Mouse (Mus musculus): ENCODE results near the gene Cdk8. TPM values are rescaled to one million over a fixed set of nuclear protein-coding genes. Genes with fewer than 3 reads are reported as not detected.

The Cdk8 gene
- total and polyA plus RNA-seq, 2 experiments from 2014 or later, result 15.4 to 46.3 TPM

- H3K27ac ChIP-seq (ENCODE audit: low read depth, low read length), result no peak overlapping the region
- 79% methylated on average over 7 of the region's 7 CpGs for WGBS
- ATAC-seq (ENCODE audit: low FRiP score), result no peak
- H3K9me3 ChIP-seq (ENCODE audit: low read length), result no peaks in the 10 kb centered on the region
- H3K4me1 ChIP-seq (ENCODE audit: insufficient read depth, low read length), result no peaks in the 10 kb centered on the region
- no peak overlapping the region for H3K4me2 ChIP-seq (ENCODE audit: low read depth, low read length, poor library complexity, severe bottlenecking)
- DNase-seq (ENCODE audit: low spot score), result no peak
- no peaks in the 10 kb centered on the region for H3K27me3 ChIP-seq (ENCODE audit: insufficient read depth, low read length)
- no peak for TF ChIP-seq CTCF (IDR thresholded peaks at IDR 0.05)
- peaks cover 19% of the 10 kb centered on the region for H3K36me3 ChIP-seq (ENCODE audit: insufficient read depth, low read length)
- no peak overlapping the region for H3K9ac ChIP-seq (replicated peaks; ENCODE audit: low read length, poor library complexity, severe bottlenecking)
- no peak overlapping the region for H3K4me3 ChIP-seq (ENCODE audit: low read depth, low read length)
These were observed 58.9 kb downstream of the Cdk8 start for GRCm38 (mm10) chr5:146289921-146290320.

GRCm38 (mm10) chr5:146290446-146290845 is 59.4 kb downstream of the Cdk8 start:
- Histone ChIP-seq H3K36me3 (ENCODE audit: insufficient read depth, low read length) (peaks cover 19% of the 10 kb centered on the region), H3K9ac (replicated peaks; ENCODE audit: low read length, poor library complexity, severe bottlenecking) (no peak overlapping the region), H3K4me3 (ENCODE audit: low read depth, low read length) (no peak overlapping the region), H3K4me2 (ENCODE audit: low read depth, low read length, poor library complexity, severe bottlenecking) (no peak overlapping the region), H3K9me3 (ENCODE audit: low read length) (no peaks in the 10 kb centered on the region), H3K4me1 (ENCODE audit: insufficient read depth, low read length) (no peaks in the 10 kb centered on the region), H3K27me3 (ENCODE audit: insufficient read depth, low read length) (no peaks in the 10 kb centered on the region), H3K27ac (ENCODE audit: low read depth, low read length) (no peak overlapping the region)
- ATAC-seq (ENCODE audit: low FRiP score) (no peak), DNase-seq (ENCODE audit: low spot score) (no peak)
- TF ChIP-seq CTCF (IDR thresholded peaks at IDR 0.05), result no peak
- WGBS, result 84% methylated on average over 5 of the region's 5 CpGs

GRCm38 (mm10) chr5:146291560-146291959 is 60.5 kb downstream of the Cdk8 start:
- Histone ChIP-seq H3K36me3 (ENCODE audit: insufficient read depth, low read length) (peaks cover 18% of the 10 kb centered on the region), H3K9ac (replicated peaks; ENCODE audit: low read length, poor library complexity, severe bottlenecking) (no peak overlapping the region), H3K4me2 (ENCODE audit: low read depth, low read length, poor library complexity, severe bottlenecking) (no peak overlapping the region), H3K4me1 (ENCODE audit: insufficient read depth, low read length) (no peaks in the 10 kb centered on the region), H3K27ac (ENCODE audit: low read depth, low read length) (no peak overlapping the region), H3K4me3 (ENCODE audit: low read depth, low read length) (no peak overlapping the region), H3K27me3 (ENCODE audit: insufficient read depth, low read length) (no peaks in the 10 kb centered on the region), H3K9me3 (ENCODE audit: low read length) (no peaks in the 10 kb centered on the region)
- no peak for ATAC-seq (ENCODE audit: low FRiP score)
- TF ChIP-seq CTCF (IDR thresholded peaks at IDR 0.05), result no peak
- no peak for DNase-seq (ENCODE audit: low spot score)
- 89% methylated on average over 5 of the region's 5 CpGs for WGBS

- H3K27ac ChIP-seq (ENCODE audit: low read depth, low read length), result no peak overlapping the region
- no peaks in the 10 kb centered on the region for H3K9me3 ChIP-seq (ENCODE audit: low read length)
- H3K4me2 ChIP-seq (ENCODE audit: low read depth, low read length, poor library complexity, severe bottlenecking), result no peak overlapping the region
- TF ChIP-seq CTCF (IDR thresholded peaks at IDR 0.05), result no peak
- H3K4me1 ChIP-seq (ENCODE audit: insufficient read depth, low read length), result no peaks in the 10 kb centered on the region
- WGBS, result 83% methylated on average over 5 of the region's 5 CpGs
- no peaks in the 10 kb centered on the region for H3K27me3 ChIP-seq (ENCODE audit: insufficient read depth, low read length)
- no peak for DNase-seq (ENCODE audit: low spot score)
- H3K9ac ChIP-seq (replicated peaks; ENCODE audit: low read length, poor library complexity, severe bottlenecking), result no peak overlapping the region
- peaks cover 20% of the 10 kb centered on the region for H3K36me3 ChIP-seq (ENCODE audit: insufficient read depth, low read length)
- ATAC-seq (ENCODE audit: low FRiP score), result no peak
- no peak overlapping the region for H3K4me3 ChIP-seq (ENCODE audit: low read depth, low read length)
These were observed 62.1 kb downstream of the Cdk8 start for GRCm38 (mm10) chr5:146292896-146293680.

GRCm38 (mm10) chr5:146293919-146294700 is 63.1 kb downstream of the Cdk8 start:
- H3K4me2 ChIP-seq (ENCODE audit: low read depth, low read length, poor library complexity, severe bottlenecking), result no peak overlapping the region
- H3K27ac ChIP-seq (ENCODE audit: low read depth, low read length), result no peak overlapping the region
- TF ChIP-seq CTCF (IDR thresholded peaks at IDR 0.05), result no peak
- no peak for ATAC-seq (ENCODE audit: low FRiP score)
- H3K9ac ChIP-seq (replicated peaks; ENCODE audit: low read length, poor library complexity, severe bottlenecking), result no peak overlapping the region
- peaks cover 21% of the 10 kb centered on the region for H3K36me3 ChIP-seq (ENCODE audit: insufficient read depth, low read length)
- H3K27me3 ChIP-seq (ENCODE audit: insufficient read depth, low read length), result no peaks in the 10 kb centered on the region
- no peaks in the 10 kb centered on the region for H3K4me1 ChIP-seq (ENCODE audit: insufficient read depth, low read length)
- H3K4me3 ChIP-seq (ENCODE audit: low read depth, low read length), result no peak overlapping the region
- H3K9me3 ChIP-seq (ENCODE audit: low read length), result no peaks in the 10 kb centered on the region
- no peak for DNase-seq (ENCODE audit: low spot score)
- WGBS, result 94% methylated on average over 11 of the region's 11 CpGs

- Histone ChIP-seq H3K4me3 (ENCODE audit: low read depth, low read length) (no peak overlapping the region), H3K9me3 (ENCODE audit: low read length) (no peaks in the 10 kb centered on the region), H3K4me1 (ENCODE audit: insufficient read depth, low read length) (no peaks in the 10 kb centered on the region), H3K27ac (ENCODE audit: low read depth, low read length) (no peak overlapping the region), H3K4me2 (ENCODE audit: low read depth, low read length, poor library complexity, severe bottlenecking) (no peak overlapping the region), H3K9ac (replicated peaks; ENCODE audit: low read length, poor library complexity, severe bottlenecking) (no peak overlapping the region), H3K36me3 (ENCODE audit: insufficient read depth, low read length) (peaks cover 23% of the 10 kb centered on the region), H3K27me3 (ENCODE audit: insufficient read depth, low read length) (no peaks in the 10 kb centered on the region)
- DNase-seq (ENCODE audit: low spot score) (no peak), ATAC-seq (ENCODE audit: low FRiP score) (no peak)
- no peak for TF ChIP-seq CTCF (IDR thresholded peaks at IDR 0.05)
- 95% methylated on average over 5 of the region's 5 CpGs for WGBS
These were observed 63.8 kb downstream of the Cdk8 start for GRCm38 (mm10) chr5:146294834-146295233.
